Mouse (Mus musculus) midbrain, embryonic 13.5 days (tissue): Measurements from ENCODE around the gene Apobec3. TPM values are rescaled to one million over a fixed set of nuclear protein-coding genes. Genes with fewer than 3 reads are reported as not detected.
A peak's percentile ranks its signal among the peaks of the same experiment; 100 is the strongest.

ENCODE experiments used
- ATAC-seq: fragments of 200-750 bp; cut with Nextera tagmentation; 2 replicates; pipeline ENCODE4 v1.8.0; 2017; ENCODE audit warnings: mild to moderate bottlenecking, moderate TSS enrichment, moderate library complexity
- H3K27ac ChIP-seq: fragments of 300-500 bp; sonication (generic); 2 replicates; pipeline ENCODE4 v1.5.1; 2015; ENCODE audit warnings: inconsistent platforms, mild to moderate bottlenecking, moderate library complexity
- H3K27me3 ChIP-seq: fragments of 300-500 bp; sonication (generic); 2 replicates; pipeline ENCODE4 v1.6.1; 2015; ENCODE audit warnings: mild to moderate bottlenecking, inconsistent platforms
- H3K36me3 ChIP-seq: fragments of 300-500 bp; sonication (generic); 2 replicates; pipeline ENCODE4 v1.6.1; 2015; ENCODE audit warnings: mild to moderate bottlenecking, inconsistent platforms
- H3K4me1 ChIP-seq: fragments of 300-500 bp; sonication (generic); replicated peaks from 2 replicates; pipeline ENCODE4 v1.6.1; 2015; ENCODE audit warnings: inconsistent platforms
- H3K4me2 ChIP-seq: fragments of 300-500 bp; sonication (generic); replicated peaks from 2 replicates; pipeline ENCODE4 v1.6.1; 2015; ENCODE audit warnings: moderate library complexity, mild to moderate bottlenecking, inconsistent platforms
- H3K4me3 ChIP-seq: fragments of 300-500 bp; sonication (generic); replicated peaks from 2 replicates; pipeline ENCODE4 v1.5.1; 2015; ENCODE audit warnings: mild to moderate bottlenecking, inconsistent platforms
- H3K9ac ChIP-seq: fragments of 300-500 bp; sonication (generic); replicated peaks from 2 replicates; pipeline ENCODE4 v1.6.1; 2015; ENCODE audit warnings: mild to moderate bottlenecking, inconsistent platforms
- H3K9me3 ChIP-seq: fragments of 300-500 bp; sonication (generic); 2 replicates; pipeline ENCODE4 v1.6.1; 2016; ENCODE audit warnings: mild to moderate bottlenecking, inconsistent platforms
- WGBS: fragments of 180-500 bp; shearing (Covaris S2); methylation state at CpG from one replicate; pipeline ENCODE4 v1.1.7; 2015; 5-methylcytosine and 5-hydroxymethylcytosine counted together
- polyA plus RNA-seq: library from polyadenylated mRNA; unstranded; fragments of >200 nt; fragmentation: Nextera tagmentation; extraction: Ambion mirVana; gene quantifications from 2 replicates; pipeline ENCODE4 v1.2.1, GENCODE M21; 2015

Apobec3 gene
- polyA plus RNA-seq, result 3.1 and 3.8 TPM in 2 replicates

DNA sequence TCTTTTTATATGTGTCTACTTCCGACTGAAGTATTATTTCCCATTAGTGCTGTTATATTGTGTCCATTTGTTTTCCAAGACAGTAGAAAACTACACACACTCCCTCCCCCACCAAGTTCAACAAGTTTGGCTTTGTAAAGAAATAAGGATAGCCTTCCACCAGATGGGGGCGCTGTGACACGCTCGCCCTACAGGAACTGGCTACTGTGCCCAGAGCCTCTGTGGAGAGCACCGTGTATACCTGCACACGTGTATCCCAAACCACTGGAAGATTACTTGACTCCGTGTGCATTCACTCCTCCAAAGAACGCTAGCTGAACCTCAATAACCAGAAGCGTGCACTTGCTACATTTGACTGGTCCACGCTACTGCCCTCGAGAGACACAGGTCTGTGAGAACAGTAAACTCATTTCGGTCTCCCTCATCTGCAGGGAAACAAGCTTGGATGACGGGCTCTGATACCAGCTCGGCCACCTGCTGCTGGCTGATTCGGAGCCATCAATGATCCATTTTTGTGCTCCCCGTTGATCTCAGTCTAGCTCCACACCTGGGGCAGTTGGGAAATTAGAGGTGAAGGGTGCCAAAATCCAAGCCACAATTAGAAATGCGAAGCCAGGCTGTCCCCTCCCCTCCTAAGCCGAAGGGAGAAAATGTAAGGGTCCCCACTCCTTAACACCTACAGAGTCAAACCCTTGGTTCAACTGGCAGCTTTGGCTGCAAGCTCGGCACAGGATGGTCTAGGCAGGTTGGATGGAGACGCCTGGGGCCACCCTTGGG is at the start of gene Apobec3:
Apobec3 (plus strand) TSS at position 224 of the 777 bp plus-strand sequence.
- 0 out of 2 replicates have a peak, but pooled peaks cover 12% of the 10 kb centered on the region for H3K27me3 ChIP-seq
- ATAC-seq, result no peak
- WGBS, result 2% methylated on average over 20 of the region's 20 CpGs
- no peaks in the 10 kb centered on the region for H3K36me3 ChIP-seq
- peak within 1 kb of the TSS; percentile 25; the same call in 1 of the 2 replicates for H3K9ac ChIP-seq
- H3K9me3 ChIP-seq, result no peaks in the 10 kb centered on the region
- H3K27ac ChIP-seq, result no peak within 1 kb of the TSS
- peaks cover 15% of the 10 kb centered on the region for H3K4me1 ChIP-seq
- H3K4me2 ChIP-seq, result peak within 1 kb of the TSS; percentile 39
- peak within 1 kb of the TSS; percentile 22 for H3K4me3 ChIP-seq

DNA sequence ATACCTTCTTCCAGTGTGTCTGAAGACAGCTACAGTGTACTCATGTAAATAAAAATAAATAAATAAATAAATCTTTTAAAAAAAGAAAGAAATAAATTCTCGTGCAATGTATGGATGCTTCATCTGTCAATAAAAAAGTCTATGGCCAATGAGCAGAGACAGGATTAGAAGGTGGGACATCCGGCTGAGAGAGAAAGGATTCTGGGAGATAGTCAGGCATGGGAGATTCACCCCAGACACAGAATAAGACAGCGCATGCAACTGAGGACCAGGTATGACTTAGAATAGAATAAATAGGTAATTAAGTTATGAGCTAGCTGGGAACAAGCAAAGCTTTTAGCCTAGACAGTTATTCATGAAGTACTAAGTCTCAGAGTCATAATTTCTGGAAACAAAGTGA is 48.5 kb upstream of the Apobec3 start:
- Histone ChIP-seq H3K4me2 (no peak overlapping the region), H3K27me3 (0 out of 2 replicates have a peak, but pooled peaks cover 4% of the 10 kb centered on the region), H3K36me3 (no peaks in the 10 kb centered on the region), H3K9ac (no peak overlapping the region), H3K27ac (no peak overlapping the region), H3K9me3 (no peaks in the 10 kb centered on the region), H3K4me1 (peaks cover 7% of the 10 kb centered on the region), H3K4me3 (no peak overlapping the region)
- 85% methylated on average over 3 of the region's 3 CpGs for WGBS
- ATAC-seq, result no peak

DNA sequence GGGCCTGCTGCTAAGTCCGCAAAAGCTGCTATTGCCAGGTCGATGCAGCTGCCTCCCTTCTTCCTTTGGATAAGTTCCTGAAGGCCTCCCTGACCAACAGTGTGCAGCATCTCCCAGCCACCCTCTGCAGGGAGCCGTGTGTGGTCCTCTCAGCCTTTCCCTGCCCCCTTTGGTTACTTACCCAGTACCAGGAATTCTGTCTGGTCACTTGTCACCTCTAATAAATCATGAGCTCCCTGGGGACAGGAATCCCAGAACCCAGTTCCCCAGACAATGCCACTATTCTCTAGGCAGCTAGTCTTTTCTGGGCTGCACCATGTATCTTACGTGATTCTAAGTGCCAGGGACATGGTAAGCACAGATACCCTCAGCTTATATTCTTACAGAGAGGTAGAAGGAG is 45.5 kb upstream of the Apobec3 start:
- 73% methylated on average over 4 of the region's 4 CpGs for WGBS
- Histone ChIP-seq H3K9me3 (no peaks in the 10 kb centered on the region), H3K36me3 (no peaks in the 10 kb centered on the region), H3K4me1 (peaks cover 7% of the 10 kb centered on the region), H3K27ac (no peak overlapping the region), H3K4me2 (no peak overlapping the region), H3K9ac (no peak overlapping the region), H3K4me3 (no peak overlapping the region), H3K27me3 (0 out of 2 replicates have a peak, but pooled peaks cover 7% of the 10 kb centered on the region)
- ATAC-seq, result no peak

DNA sequence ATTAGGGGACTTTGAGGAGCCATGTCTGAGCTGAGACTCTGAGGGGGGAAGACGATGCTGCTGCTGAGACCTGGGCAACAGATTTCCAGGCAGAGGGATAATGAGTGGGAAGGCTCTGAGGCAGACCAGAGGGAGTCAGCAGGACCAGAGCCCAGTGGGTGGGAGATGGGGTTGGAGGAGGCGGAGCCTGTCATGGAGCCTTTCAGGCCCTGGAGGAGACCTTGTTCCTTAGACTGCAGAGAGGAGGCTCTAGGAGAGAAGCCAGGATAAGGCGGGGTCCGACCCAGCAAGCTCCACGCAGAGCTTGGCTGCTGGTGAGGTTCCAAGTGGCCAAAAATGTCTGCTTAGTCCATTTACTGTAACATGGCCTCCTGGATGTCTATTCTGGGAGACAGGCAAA is 44.4 kb upstream of the Apobec3 start:
- H3K9ac ChIP-seq, result 0 out of 2 replicates have a peak overlapping the region, but pooled peaks have one; percentile 23
- no peak overlapping the region for H3K4me3 ChIP-seq
- no peak overlapping the region for H3K4me2 ChIP-seq
- 18% methylated on average over 5 of the region's 5 CpGs for WGBS
- H3K27me3 ChIP-seq, result 0 out of 2 replicates have a peak, but pooled peaks cover 3% of the 10 kb centered on the region
- no peak overlapping the region for H3K27ac ChIP-seq
- H3K9me3 ChIP-seq, result no peaks in the 10 kb centered on the region
- no peaks in the 10 kb centered on the region for H3K36me3 ChIP-seq
- peaks cover 7% of the 10 kb centered on the region for H3K4me1 ChIP-seq
- ATAC-seq, result no peak

GRCm38 (mm10) chr15:79850143-79850542 is 41.3 kb upstream of the Apobec3 start:
- H3K9me3 ChIP-seq, result no peaks in the 10 kb centered on the region
- H3K4me3 ChIP-seq, result no peak overlapping the region
- no peak overlapping the region for H3K4me2 ChIP-seq
- no peak for ATAC-seq
- no peak overlapping the region for H3K27ac ChIP-seq
- 98% methylated on average over 2 of the region's 2 CpGs for WGBS
- 0 out of 2 replicates have a peak, but pooled peaks cover 3% of the 10 kb centered on the region for H3K27me3 ChIP-seq
- H3K4me1 ChIP-seq, result peaks cover 7% of the 10 kb centered on the region
- H3K36me3 ChIP-seq, result no peaks in the 10 kb centered on the region
- no peak overlapping the region for H3K9ac ChIP-seq

- Histone ChIP-seq H3K4me1 (no peaks in the 10 kb centered on the region), H3K9ac (no peak overlapping the region), H3K9me3 (no peaks in the 10 kb centered on the region), H3K4me3 (no peak overlapping the region), H3K36me3 (no peaks in the 10 kb centered on the region), H3K27me3 (no peaks in the 10 kb centered on the region), H3K4me2 (no peak overlapping the region), H3K27ac (no peak overlapping the region)
- 87% methylated on average over 5 of the region's 5 CpGs for WGBS
- no peak for ATAC-seq
Measured at GRCm38 (mm10) chr15:79858979-79859378, 32.5 kb upstream of the Apobec3 start.

- Histone ChIP-seq H3K27ac (no peak overlapping the region), H3K9ac (no peak overlapping the region), H3K4me3 (no peak overlapping the region), H3K9me3 (no peaks in the 10 kb centered on the region), H3K27me3 (no peaks in the 10 kb centered on the region), H3K36me3 (no peaks in the 10 kb centered on the region), H3K4me2 (no peak overlapping the region), H3K4me1 (0 out of 2 replicates have a peak, but pooled peaks cover 4% of the 10 kb centered on the region)
- no peak for ATAC-seq
- 91% methylated on average over 9 of the region's 9 CpGs for WGBS
Measured at GRCm38 (mm10) chr15:79859821-79860220, 31.6 kb upstream of the Apobec3 start.

DNA sequence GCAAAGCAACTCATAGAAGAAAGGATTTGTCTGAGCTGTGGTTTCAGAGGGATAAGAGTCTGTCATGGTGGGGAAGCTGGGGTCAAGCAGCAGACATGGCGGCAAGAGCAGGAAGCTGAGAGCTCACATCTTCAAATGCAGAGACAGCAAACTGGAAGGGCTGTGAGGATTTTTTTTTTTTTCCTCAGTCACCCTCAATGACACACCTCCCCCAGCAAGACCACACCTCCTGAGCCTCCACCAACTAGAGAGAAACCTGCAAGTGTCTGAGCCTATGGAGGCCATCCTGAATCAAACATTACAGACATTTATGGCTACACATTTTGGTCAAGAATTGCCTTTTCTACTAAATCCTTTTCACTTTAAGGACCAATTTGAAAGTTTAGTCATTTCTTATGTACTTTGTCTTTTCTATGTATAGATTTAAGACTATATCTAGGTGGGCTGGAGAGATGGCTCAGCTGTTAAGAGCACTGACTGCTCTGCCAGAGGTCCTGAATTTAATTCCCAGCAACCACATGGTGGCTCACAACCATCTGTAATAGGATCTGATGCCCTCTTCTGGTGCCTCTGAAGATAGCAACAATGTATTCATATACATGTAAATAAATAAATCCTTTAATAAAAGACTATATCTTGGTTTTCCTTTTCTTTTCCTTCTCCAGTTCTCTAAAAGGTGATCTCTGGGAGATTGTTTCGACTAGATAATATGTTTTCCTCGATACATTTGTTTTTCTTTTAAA is 24.0 kb upstream of the Apobec3 start:
- H3K9me3 ChIP-seq, result no peaks in the 10 kb centered on the region
- WGBS, result 87% methylated on average over 3 of the region's 3 CpGs
- no peak overlapping the region for H3K9ac ChIP-seq
- H3K27ac ChIP-seq, result no peak overlapping the region
- ATAC-seq, result no peak
- H3K27me3 ChIP-seq, result no peaks in the 10 kb centered on the region
- no peaks in the 10 kb centered on the region for H3K36me3 ChIP-seq
- no peak overlapping the region for H3K4me3 ChIP-seq
- 0 out of 2 replicates have a peak, but pooled peaks cover 4% of the 10 kb centered on the region for H3K4me1 ChIP-seq
- no peak overlapping the region for H3K4me2 ChIP-seq

- no peak for ATAC-seq
- no peaks in the 10 kb centered on the region for H3K27me3 ChIP-seq
- no peak overlapping the region for H3K27ac ChIP-seq
- H3K4me1 ChIP-seq, result no peaks in the 10 kb centered on the region
- WGBS, result 92% methylated on average over 8 of the region's 8 CpGs
- no peak overlapping the region for H3K4me3 ChIP-seq
- H3K36me3 ChIP-seq, result no peaks in the 10 kb centered on the region
- H3K4me2 ChIP-seq, result no peak overlapping the region
- no peak overlapping the region for H3K9ac ChIP-seq
- H3K9me3 ChIP-seq, result no peaks in the 10 kb centered on the region
Measured at GRCm38 (mm10) chr15:79873545-79873944, 17.9 kb upstream of the Apobec3 start.

- Histone ChIP-seq H3K9ac (no peak overlapping the region), H3K4me1 (no peaks in the 10 kb centered on the region), H3K27ac (no peak overlapping the region), H3K9me3 (no peaks in the 10 kb centered on the region), H3K4me2 (no peak overlapping the region), H3K36me3 (no peaks in the 10 kb centered on the region), H3K4me3 (no peak overlapping the region), H3K27me3 (no peaks in the 10 kb centered on the region)
- no peak for ATAC-seq
- WGBS, result 66% methylated on average over 2 of the region's 2 CpGs
Measured at GRCm38 (mm10) chr15:79873995-79874394, 17.5 kb upstream of the Apobec3 start.

- H3K4me2 ChIP-seq, result no peak overlapping the region
- H3K4me1 ChIP-seq, result no peaks in the 10 kb centered on the region
- no peak for ATAC-seq
- no peaks in the 10 kb centered on the region for H3K36me3 ChIP-seq
- no peak overlapping the region for H3K4me3 ChIP-seq
- 89% methylated on average over 18 of the region's 18 CpGs for WGBS
- no peaks in the 10 kb centered on the region for H3K9me3 ChIP-seq
- H3K27ac ChIP-seq, result no peak overlapping the region
- H3K9ac ChIP-seq, result no peak overlapping the region
- H3K27me3 ChIP-seq, result no peaks in the 10 kb centered on the region
Measured at GRCm38 (mm10) chr15:79875261-79875995, 16.0 kb upstream of the Apobec3 start.
